Mouse (Mus musculus) liver, embryonic 11.5 days (tissue): ENCODE data around the gene Cd180. TPM values are rescaled to one million over a fixed set of nuclear protein-coding genes. Genes with fewer than 3 reads are reported as not detected.
A peak's percentile ranks its signal among the peaks of the same experiment; 100 is the strongest.

Experiments used
- ATAC-seq: fragments of 200-750 bp; cut with Nextera tagmentation; replicated peaks from 2 replicates; pipeline ENCODE4 v1.8.0; 2017; ENCODE audit warnings: moderate number of reproducible peaks, mild to moderate bottlenecking, moderate TSS enrichment, moderate library complexity; ENCODE audit not compliant: low FRiP score
- DNase-seq: peaks from one replicate; pipeline ENCODE4 v3.0.0-alpha.2; 2017; ENCODE audit warnings: low spot score
- H3K27ac ChIP-seq: fragments of 300-500 bp; sonication (generic); 2 replicates; pipeline ENCODE4 v1.5.1; 2014; ENCODE audit warnings: mild to moderate bottlenecking, low read depth, low read length, control low read depth
- H3K27me3 ChIP-seq: fragments of 300-500 bp; sonication (generic); replicated peaks from 2 replicates; pipeline ENCODE4 v1.6.1; 2014; ENCODE audit warnings: low read length, mixed read lengths; ENCODE audit not compliant: control insufficient read depth, insufficient read depth
- H3K36me3 ChIP-seq: fragments of 300-500 bp; sonication (generic); 2 replicates; pipeline ENCODE4 v1.6.1; 2014; ENCODE audit warnings: mild to moderate bottlenecking, low read length, moderate library complexity, mixed read lengths; ENCODE audit not compliant: control insufficient read depth, insufficient read depth
- H3K4me1 ChIP-seq: fragments of 300-500 bp; sonication (generic); replicated peaks from 2 replicates; pipeline ENCODE4 v1.6.1; 2014; ENCODE audit warnings: low read length, mixed read lengths; ENCODE audit not compliant: control insufficient read depth, insufficient read depth
- H3K4me2 ChIP-seq: fragments of 300-500 bp; sonication (generic); 2 replicates; pipeline ENCODE4 v1.6.1; 2014; ENCODE audit warnings: mild to moderate bottlenecking, control low read depth, moderate library complexity
- H3K4me3 ChIP-seq: fragments of 300-500 bp; sonication (generic); 2 replicates; pipeline ENCODE4 v1.5.1; 2014; ENCODE audit warnings: low read depth, low read length, control low read depth
- H3K9ac ChIP-seq: fragments of 300-500 bp; sonication (generic); 2 replicates; pipeline ENCODE4 v1.6.1; 2014; ENCODE audit warnings: low read depth, low read length, control low read depth
- H3K9me3 ChIP-seq: fragments of 300-500 bp; sonication (generic); 2 replicates; pipeline ENCODE4 v1.6.1; 2016; ENCODE audit warnings: low read length, inconsistent platforms, mixed read lengths; ENCODE audit not compliant: control insufficient read depth
- WGBS: fragments of 180-500 bp; shearing (Covaris S2); extraction: QIAGEN DNeasy Blood & Tissue Kit; methylation state at CpG from one replicate; pipeline ENCODE4 v1.1.7; 2014; 5-methylcytosine and 5-hydroxymethylcytosine counted together
- polyA plus RNA-seq: library from polyadenylated mRNA; unstranded; fragments of >200 nt; fragmentation: Nextera tagmentation; extraction: Ambion mirVana; gene quantifications from 2 replicates; pipeline ENCODE4 v1.2.1, GENCODE M21; 2014

The Cd180 gene
- polyA plus RNA-seq, 1 experiment from 2014 or later, result 1.7 TPM

GRCm38 (mm10) chr13:102768512-102768911, 75.2 kb downstream of the Cd180 start:
- Histone ChIP-seq H3K9ac (no peak overlapping the region), H3K4me1 (0 out of 2 replicates have a peak, but pooled peaks cover 15% of the 10 kb centered on the region), H3K27me3 (no peaks in the 10 kb centered on the region), H3K4me3 (no peak overlapping the region), H3K27ac (no peak overlapping the region), H3K36me3 (no peaks in the 10 kb centered on the region; the same call in 1 of the 2 replicates), H3K4me2 (no peak overlapping the region), H3K9me3 (no peaks in the 10 kb centered on the region)
- WGBS, result 91% methylated on average over 11 of the region's 11 CpGs
- no peak for DNase-seq
- no peak for ATAC-seq

GRCm38 (mm10) chr13:102770194-102770593, 76.8 kb downstream of the Cd180 start:
- 0 out of 2 replicates have a peak, but pooled peaks cover 19% of the 10 kb centered on the region for H3K4me1 ChIP-seq
- H3K4me3 ChIP-seq, result no peak overlapping the region
- no peaks in the 10 kb centered on the region for H3K9me3 ChIP-seq
- H3K9ac ChIP-seq, result no peak overlapping the region
- ATAC-seq (no peak), DNase-seq (no peak)
- no peak overlapping the region for H3K4me2 ChIP-seq
- H3K36me3 ChIP-seq, result no peaks in the 10 kb centered on the region; the same call in 1 of the 2 replicates
- no peaks in the 10 kb centered on the region for H3K27me3 ChIP-seq
- H3K27ac ChIP-seq, result no peak overlapping the region
- whole genome bisulfite sequencing, result 80% methylated on average over 8 of the region's 8 CpGs

GRCm38 (mm10) chr13:102773169-102773568, 79.8 kb downstream of the Cd180 start:
- H3K27me3 ChIP-seq, result no peaks in the 10 kb centered on the region
- H3K4me2 ChIP-seq, result peak overlapping the region; percentile 27
- DNase-seq, result no peak
- H3K27ac ChIP-seq, result no peak overlapping the region
- no peaks in the 10 kb centered on the region for H3K9me3 ChIP-seq
- H3K4me3 ChIP-seq, result no peak overlapping the region
- no peak overlapping the region for H3K9ac ChIP-seq
- ATAC-seq, result peak; percentile 84
- H3K36me3 ChIP-seq, result peaks cover 4% of the 10 kb centered on the region; the same call in 1 of the 2 replicates
- H3K4me1 ChIP-seq, result 0 out of 2 replicates have a peak, but pooled peaks cover 11% of the 10 kb centered on the region
- 56% methylated on average over 9 of the region's 9 CpGs for WGBS

- ATAC-seq, result no peak
- no peaks in the 10 kb centered on the region for H3K9me3 ChIP-seq
- H3K36me3 ChIP-seq, result peaks cover 7% of the 10 kb centered on the region; the same call in 1 of the 2 replicates
- H3K4me3 ChIP-seq, result no peak overlapping the region
- no peak for DNase-seq
- 79% methylated on average over 7 of the region's 7 CpGs for WGBS
- H3K4me1 ChIP-seq, result 0 out of 2 replicates have a peak, but pooled peaks cover 11% of the 10 kb centered on the region
- no peak overlapping the region for H3K9ac ChIP-seq
- H3K27me3 ChIP-seq, result no peaks in the 10 kb centered on the region
- H3K27ac ChIP-seq, result no peak overlapping the region
- no peak overlapping the region for H3K4me2 ChIP-seq
Observed at GRCm38 (mm10) chr13:102774786-102775201, 81.4 kb downstream of the Cd180 start.

- Histone ChIP-seq H3K27me3 (no peaks in the 10 kb centered on the region), H3K36me3 (peaks cover 7% of the 10 kb centered on the region; the same call in 1 of the 2 replicates), H3K4me2 (no peak overlapping the region), H3K4me3 (no peak overlapping the region), H3K27ac (no peak overlapping the region), H3K9me3 (no peaks in the 10 kb centered on the region), H3K4me1 (0 out of 2 replicates have a peak, but pooled peaks cover 11% of the 10 kb centered on the region), H3K9ac (no peak overlapping the region)
- ATAC-seq (no peak), DNase-seq (no peak)
- 87% methylated on average over 6 of the region's 6 CpGs for WGBS
Observed at GRCm38 (mm10) chr13:102775506-102775905, 82.1 kb downstream of the Cd180 start.

GRCm38 (mm10) chr13:102778859-102779258, 85.5 kb downstream of the Cd180 start:
- Histone ChIP-seq H3K4me3 (no peak overlapping the region), H3K4me2 (no peak overlapping the region)
- no peak for ATAC-seq

GRCm38 (mm10) chr13:102779275-102779674, 85.9 kb downstream of the Cd180 start:
- Histone ChIP-seq H3K9me3 (no peaks in the 10 kb centered on the region), H3K4me2 (no peak overlapping the region), H3K9ac (no peak overlapping the region), H3K4me3 (no peak overlapping the region), H3K36me3 (peaks cover 7% of the 10 kb centered on the region; the same call in 1 of the 2 replicates), H3K4me1 (0 out of 2 replicates have a peak, but pooled peaks cover under 1% of the 10 kb centered on the region), H3K27me3 (no peaks in the 10 kb centered on the region), H3K27ac (no peak overlapping the region)
- ATAC-seq (no peak), DNase-seq (no peak)
- WGBS, result 87% methylated on average over 3 of the region's 3 CpGs

More at GRCm38 (mm10) chr13:102778859-102779258, 85.5 kb downstream of the Cd180 start:
- Histone ChIP-seq H3K4me1 (0 out of 2 replicates have a peak, but pooled peaks cover 4% of the 10 kb centered on the region), H3K36me3 (peaks cover 7% of the 10 kb centered on the region; the same call in 1 of the 2 replicates), H3K9me3 (no peaks in the 10 kb centered on the region), H3K9ac (no peak overlapping the region), H3K27me3 (no peaks in the 10 kb centered on the region), H3K27ac (no peak overlapping the region)
- 73% methylated on average over 3 of the region's 3 CpGs for whole genome bisulfite sequencing
- DNase-seq, result no peak

GRCm38 (mm10) chr13:102783531-102784310, 90.4 kb downstream of the Cd180 start:
- Histone ChIP-seq H3K27ac (no peak overlapping the region), H3K4me2 (no peak overlapping the region), H3K27me3 (no peaks in the 10 kb centered on the region), H3K36me3 (peaks cover 2% of the 10 kb centered on the region; the same call in 1 of the 2 replicates), H3K4me3 (no peak overlapping the region), H3K9me3 (no peaks in the 10 kb centered on the region), H3K9ac (no peak overlapping the region), H3K4me1 (no peaks in the 10 kb centered on the region)
- ATAC-seq, result no peak
- WGBS, result 87% methylated on average over 7 of the region's 7 CpGs
- DNase-seq, result no peak
